Mouse (Mus musculus): Measurements from ENCODE around the gene P3h4.
A peak's percentile ranks its signal among the peaks of the same experiment; 100 is the strongest.

Gene P3h4

GRCm38 (mm10) chr11:100414021-100414913 is at the start of gene P3h4:
Gene P3h4, minus strand, starts transcription at chr11:100414836.
- peak; percentile 44 to 63 for DNase-seq (ENCODE audit: low spot score in 2 of 2)

GRCm38 (mm10) chr11:100462699-100463098 is 48.1 kb upstream of the P3h4 start:
- no peak for DNase-seq (ENCODE audit: low spot score in 2 of 2)

GRCm38 (mm10) chr11:100457711-100458110 is 43.1 kb upstream of the P3h4 start:
- DNase-seq (ENCODE audit: low spot score in 2 of 2) = no peak

GRCm38 (mm10) chr11:100457247-100457646 is 42.6 kb upstream of the P3h4 start:
- DNase-seq (ENCODE audit: low spot score in 2 of 2) = no peak

- no peak for DNase-seq (ENCODE audit: low spot score in 2 of 2)
Observed at GRCm38 (mm10) chr11:100442625-100443024, 28.0 kb upstream of the P3h4 start.

- DNase-seq (ENCODE audit: low spot score in 2 of 2) = no peak
Observed at GRCm38 (mm10) chr11:100441797-100442196, 27.2 kb upstream of the P3h4 start, which contains the start of the genes Nt5c3b and Klhl10. Gene Nt5c3b, minus strand, starts transcription at chr11:100441808. Gene Klhl10, plus strand, starts transcription at chr11:100441917.

GRCm38 (mm10) chr11:100440691-100441522 is 26.3 kb upstream of the P3h4 start:
- peak; percentile 75 to 78 for DNase-seq (ENCODE audit: low spot score in 2 of 2)

GRCm38 (mm10) chr11:100437901-100438300 is 23.3 kb upstream of the P3h4 start:
- no peak for DNase-seq (ENCODE audit: low spot score in 2 of 2)

GRCm38 (mm10) chr11:100435678-100436246 is 21.1 kb upstream of the P3h4 start:
- no peak for DNase-seq (ENCODE audit: low spot score in 2 of 2)

GRCm38 (mm10) chr11:100432002-100432401 is 17.4 kb upstream of the P3h4 start:
- DNase-seq (ENCODE audit: low spot score in 2 of 2) = no peak

- DNase-seq (ENCODE audit: low spot score in 2 of 2) = no peak
Observed at GRCm38 (mm10) chr11:100430052-100430451, 15.4 kb upstream of the P3h4 start.

GRCm38 (mm10) chr11:100428612-100429199 is 14.1 kb upstream of the P3h4 start:
- DNase-seq (ENCODE audit: low spot score in 2 of 2) = no peak

GRCm38 (mm10) chr11:100426820-100427219 is 12.2 kb upstream of the P3h4 start:
- DNase-seq (ENCODE audit: low spot score in 2 of 2) = no peak

GRCm38 (mm10) chr11:100425851-100426250 is 11.2 kb upstream of the P3h4 start:
- DNase-seq (ENCODE audit: low spot score in 2 of 2) = peak in 1 of 2 experiments; percentile 48

- no peak for DNase-seq (ENCODE audit: low spot score in 2 of 2)
Observed at GRCm38 (mm10) chr11:100423836-100424235, 9.2 kb upstream of the P3h4 start.

GRCm38 (mm10) chr11:100421537-100421936 is 6.9 kb upstream of the P3h4 start:
- DNase-seq (ENCODE audit: low spot score in 2 of 2) = no peak

GRCm38 (mm10) chr11:100414914-100415822 is 532 bp upstream of the P3h4 start, which contains the start of gene Fkbp10:
Gene Fkbp10, plus strand, starts transcription at chr11:100415697.
- DNase-seq (ENCODE audit: low spot score in 2 of 2) = no peak

GRCm38 (mm10) chr11:100413541-100413940 is 1.1 kb downstream of the P3h4 start:
- no peak for DNase-seq (ENCODE audit: low spot score in 2 of 2)

GRCm38 (mm10) chr11:100411736-100412135 is 2.9 kb downstream of the P3h4 start:
- no peak for DNase-seq (ENCODE audit: low spot score in 2 of 2)

GRCm38 (mm10) chr11:100409686-100410085 is 5.0 kb downstream of the P3h4 start:
- no peak for DNase-seq (ENCODE audit: low spot score in 2 of 2)
